Mouse (Mus musculus) urinary bladder, adult 18-20 months (tissue): ENCODE measurements around the gene Clstn2.

Experiments
- DNase-seq, 2 experiments: peaks; one replicate each; pipeline ENCODE4 v3.0.0; 2022; ENCODE audit warnings: low spot score in 2 of 2, mixed read lengths in 2 of 2

Clstn2 gene

DNA sequence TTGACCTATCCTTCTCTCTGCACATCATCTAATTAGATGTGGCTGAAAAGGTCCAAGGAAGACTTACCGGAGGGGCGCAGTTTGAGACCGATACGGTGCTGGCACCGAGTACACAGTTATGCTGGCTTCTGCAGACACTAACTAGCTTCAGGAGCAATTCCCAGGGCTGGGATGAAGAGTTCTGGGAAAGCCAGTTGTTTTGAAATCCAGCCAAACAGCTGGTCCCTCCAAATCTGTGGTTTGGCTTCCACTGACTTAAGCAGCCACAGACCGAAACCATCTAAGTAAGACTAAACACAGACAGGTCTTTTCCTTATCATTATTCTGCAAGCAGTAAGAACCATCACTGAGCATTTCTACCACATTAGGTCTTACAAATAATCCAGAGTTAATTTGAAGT is 558.1 kb downstream of the Clstn2 start:
- DNase-seq: no peak

DNA sequence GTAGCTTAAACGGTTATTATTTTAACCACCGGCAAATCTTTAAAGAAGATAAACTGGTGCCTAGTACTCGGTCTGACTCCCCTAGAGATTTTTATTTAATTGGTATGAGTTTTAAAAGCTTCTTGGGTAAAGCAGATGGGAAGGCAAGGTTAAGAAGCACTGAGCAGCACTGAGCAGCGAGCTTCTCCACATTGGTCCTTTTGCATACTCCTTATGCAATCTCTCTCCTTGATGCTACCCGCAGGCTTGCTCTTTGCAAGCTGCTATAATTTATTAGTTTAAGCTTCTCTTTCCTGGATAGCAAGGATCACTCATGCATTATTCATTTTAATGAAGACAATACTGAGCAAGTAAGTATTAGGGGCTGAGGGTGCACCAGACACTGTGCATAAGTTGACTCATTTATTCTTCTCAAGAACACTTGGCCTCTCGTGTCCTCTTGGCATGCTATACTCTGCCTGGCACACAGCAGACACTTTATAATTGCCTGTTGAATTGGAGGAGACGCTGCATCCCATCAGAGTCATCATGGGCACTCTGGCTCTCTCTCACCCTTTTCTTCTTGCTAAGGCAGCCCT is 561.9 kb downstream of the Clstn2 start:
- DNase-seq: no peak

DNA sequence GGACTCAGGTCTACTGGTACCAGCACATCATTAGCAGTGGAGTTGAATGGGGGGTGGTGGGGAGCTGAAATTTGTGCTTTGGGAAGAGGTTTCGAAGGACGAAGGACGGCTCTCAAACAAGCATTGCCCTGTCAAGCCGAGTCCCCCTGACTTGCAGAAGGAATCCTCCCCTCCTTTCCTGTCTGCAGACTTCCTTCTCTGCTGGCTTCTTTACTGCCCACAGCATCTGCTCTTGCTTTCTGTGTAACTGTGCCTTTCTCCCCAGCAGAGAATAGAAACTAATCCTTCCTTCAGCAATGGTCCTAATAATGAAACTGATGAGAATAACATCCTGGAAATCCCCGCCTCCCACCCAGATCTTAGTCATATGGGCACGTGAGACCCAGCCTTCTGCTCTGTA is 572.5 kb downstream of the Clstn2 start:
- DNase-seq: no peak

DNA sequence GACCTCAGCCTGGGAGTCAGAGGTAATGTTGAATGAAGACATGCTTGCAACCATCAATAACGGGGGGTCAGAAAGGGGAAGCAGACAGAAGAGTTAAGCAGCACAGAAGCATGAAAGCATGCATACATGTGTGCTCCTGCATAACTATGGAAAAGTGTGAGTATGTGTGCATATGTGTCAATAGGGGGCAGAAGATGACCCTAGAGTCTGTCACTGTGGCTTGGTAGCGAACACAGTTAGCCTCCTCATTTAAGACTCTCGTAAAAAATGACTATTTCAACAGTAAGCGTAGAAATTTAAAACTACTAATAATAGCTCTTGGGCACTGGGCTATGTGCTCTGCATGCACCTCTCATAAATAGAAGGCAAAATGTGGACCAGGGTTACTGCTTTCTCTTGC is 573.2 kb downstream of the Clstn2 start:
- DNase-seq: no peak

DNA sequence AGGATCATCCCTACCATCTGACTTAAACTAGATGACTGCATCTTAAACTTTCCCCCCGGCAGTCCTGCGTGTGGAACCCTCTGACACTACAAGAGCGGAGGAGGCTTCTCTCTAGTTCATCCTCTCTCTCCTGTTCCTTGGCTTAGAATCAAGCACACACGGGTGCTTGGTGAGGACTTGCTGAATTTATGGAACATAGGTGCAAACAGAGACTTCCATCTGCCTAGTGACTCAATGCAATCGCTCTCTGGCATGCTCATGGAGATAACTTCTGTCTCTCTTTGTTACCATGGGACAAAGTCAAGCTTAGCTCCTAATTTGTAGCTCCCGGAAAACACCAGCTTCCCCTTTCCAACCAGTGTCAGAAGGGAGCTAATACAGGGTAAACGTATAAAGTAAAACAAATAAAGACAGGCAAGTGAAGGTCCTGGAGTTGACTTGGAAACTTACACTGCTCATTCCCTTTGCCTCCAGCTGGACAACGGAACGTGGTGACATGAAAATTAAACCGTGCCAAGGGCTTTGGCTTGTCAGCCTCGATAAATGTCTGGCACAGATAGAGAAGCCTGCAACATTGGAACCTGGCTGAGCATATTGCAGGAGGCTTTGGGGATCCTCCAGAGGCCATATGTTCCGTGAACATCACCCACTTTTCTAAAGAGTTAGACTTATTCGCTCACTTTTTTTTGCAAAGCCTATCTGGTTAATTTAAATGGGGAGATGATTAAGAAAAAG is 583.5 kb downstream of the Clstn2 start:
- no peak for DNase-seq

DNA sequence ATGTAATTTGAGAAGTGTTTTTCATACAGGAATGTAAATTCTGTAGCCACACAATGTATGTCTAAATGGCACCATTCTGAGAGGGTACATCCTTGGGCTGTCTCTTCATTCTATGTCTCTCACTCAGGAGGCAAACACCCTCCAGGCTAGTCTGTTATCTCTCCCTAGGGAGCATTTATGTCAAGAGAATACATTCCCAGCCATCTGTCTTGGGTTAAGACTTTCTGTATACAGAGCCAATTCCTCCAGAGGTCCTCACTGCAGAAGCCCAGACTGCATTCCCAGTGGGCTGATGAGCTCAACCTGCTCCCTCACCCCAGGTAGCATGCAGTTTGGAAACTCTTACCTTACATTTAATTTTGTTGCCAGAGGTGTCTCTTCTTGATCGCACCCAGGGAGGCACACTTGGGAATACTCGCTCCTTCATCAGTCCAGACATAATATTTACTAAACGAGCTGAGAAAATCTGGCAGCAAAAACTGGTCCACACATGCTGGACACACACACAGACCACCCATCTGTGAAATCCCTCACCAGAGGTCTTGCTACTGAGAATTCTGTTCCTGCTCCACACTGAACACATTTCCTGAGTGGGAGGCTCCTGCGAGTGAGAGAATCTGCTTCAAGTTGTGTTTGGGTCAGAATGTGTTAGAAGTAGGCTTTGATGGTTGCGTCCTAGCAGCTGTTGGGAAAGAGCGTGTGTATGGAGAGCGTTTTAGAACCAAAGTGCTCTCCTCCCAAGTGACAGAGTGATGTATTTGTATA is 592.9 kb downstream of the Clstn2 start:
- no peak for DNase-seq

DNA sequence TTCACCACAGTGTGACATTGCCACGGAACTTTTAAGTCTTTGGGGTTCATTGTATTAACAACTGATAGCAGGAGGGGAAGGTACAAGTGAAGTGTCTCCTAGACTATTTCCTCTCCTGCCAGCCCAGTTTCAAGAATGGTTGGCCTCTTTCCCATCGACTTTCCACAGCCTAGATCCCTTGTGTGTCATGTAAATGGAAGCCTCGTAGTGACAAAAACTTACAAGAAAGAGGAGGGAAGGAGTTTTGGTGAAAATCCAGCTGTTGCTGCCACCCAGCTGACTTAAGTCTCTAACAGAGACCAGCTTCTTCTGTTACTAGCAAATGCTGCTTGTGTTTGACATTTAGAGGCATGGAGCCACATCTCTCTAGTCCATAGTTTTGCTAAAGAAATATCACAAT is 598.3 kb downstream of the Clstn2 start:
- no peak for DNase-seq

DNA sequence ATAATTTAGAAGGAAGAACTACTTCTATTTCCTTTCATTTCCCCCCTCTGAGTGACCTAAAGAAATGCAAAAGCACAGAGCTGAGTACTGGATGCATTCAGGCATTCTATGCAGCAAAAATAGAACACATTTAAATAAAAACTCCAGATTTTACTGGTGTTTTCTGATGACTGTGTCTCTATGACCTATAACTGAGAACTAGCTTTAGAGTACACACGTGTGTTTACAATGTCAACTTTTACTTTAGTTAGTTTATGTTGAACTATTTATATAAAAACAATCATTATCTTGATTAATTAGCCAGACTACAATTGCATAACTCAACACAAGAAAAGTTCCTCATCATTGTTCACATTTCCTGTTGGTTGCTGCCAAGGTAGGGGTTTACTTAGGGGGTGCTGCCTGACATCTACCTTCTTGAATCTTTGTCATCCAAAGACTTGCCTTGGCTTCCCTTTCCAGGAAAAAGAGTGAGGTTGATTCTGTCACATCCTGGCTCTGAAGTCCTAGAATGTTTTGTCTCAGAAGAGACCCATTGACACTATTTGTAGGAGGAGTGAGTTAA is 603.0 kb downstream of the Clstn2 start:
- no peak for DNase-seq

DNA sequence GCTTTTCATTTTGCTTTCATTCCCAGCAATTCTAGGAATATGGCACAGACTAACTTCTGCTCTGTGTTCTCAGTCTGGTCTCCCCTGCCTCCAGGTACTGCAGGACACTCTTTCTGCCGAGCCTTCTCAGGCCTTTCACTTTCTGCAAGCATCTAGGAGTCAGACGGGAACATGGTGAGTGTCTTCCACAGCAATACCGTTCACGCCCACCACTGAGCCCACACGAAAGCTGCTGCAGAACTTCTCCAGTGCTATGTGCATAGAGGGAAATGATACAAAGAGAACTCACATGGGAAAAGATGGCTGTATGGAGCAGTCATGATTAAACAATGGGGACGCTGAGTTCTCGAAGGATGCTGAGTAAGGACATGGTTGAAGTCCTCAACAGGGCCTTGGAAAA is 604.9 kb downstream of the Clstn2 start:
- no peak for DNase-seq

DNA sequence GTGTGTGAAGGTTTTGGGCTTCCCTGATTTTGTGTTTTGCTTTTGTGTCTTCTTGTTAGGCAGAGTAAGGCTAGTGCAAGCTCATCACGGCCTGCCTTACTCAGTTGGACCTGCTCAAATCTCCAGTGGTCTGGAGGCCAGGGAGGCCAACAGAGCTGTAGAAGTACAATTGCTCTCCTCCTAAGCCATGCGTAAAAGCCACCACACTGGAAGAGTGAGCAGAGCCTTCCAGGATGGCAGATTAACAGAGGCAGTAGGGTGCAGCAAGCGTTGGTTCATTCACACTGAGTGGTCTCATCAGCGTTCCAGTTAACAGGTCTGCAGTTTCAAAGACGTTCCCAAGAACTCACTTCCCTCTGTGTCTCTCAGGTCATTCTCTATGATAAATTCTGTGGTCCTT is 612.1 kb downstream of the Clstn2 start:
- no peak for DNase-seq

DNA sequence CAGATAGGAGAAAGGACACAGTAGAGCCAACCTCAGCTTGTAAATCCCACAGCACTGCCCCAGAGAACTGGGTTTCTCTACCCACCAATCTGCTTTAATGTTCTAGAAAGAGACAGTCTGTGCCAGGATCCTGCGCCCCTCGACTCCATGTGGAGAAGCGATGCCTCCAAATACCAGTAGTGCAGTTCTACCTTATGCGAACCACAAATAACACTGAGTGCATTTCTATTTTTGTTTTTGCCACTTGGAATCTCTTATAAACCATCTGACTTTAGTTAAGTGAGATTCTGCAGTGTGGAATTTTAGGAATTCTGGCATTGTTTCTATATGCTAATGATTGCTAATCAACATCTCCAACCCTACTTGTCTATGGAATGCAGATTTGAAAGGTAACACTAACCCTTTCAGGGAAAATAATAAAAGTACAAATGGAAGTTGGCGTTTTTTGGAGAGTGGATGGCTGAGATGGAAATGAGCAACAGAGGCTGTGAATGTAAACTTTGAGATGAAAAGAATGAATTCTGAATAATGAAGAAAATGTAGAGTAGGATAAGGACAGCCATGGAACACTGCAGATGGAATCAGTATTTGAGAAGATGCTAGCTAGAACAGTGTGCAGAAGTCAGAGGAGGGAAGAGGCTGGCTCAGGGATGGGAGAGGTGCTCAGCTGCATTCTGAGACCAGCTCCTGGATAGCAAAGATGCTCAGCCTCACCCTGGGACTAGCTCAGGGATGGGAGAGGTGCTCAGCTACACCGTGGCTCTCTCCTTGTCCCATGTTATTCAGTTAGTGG is 617.9 kb downstream of the Clstn2 start:
- no peak for DNase-seq

DNA sequence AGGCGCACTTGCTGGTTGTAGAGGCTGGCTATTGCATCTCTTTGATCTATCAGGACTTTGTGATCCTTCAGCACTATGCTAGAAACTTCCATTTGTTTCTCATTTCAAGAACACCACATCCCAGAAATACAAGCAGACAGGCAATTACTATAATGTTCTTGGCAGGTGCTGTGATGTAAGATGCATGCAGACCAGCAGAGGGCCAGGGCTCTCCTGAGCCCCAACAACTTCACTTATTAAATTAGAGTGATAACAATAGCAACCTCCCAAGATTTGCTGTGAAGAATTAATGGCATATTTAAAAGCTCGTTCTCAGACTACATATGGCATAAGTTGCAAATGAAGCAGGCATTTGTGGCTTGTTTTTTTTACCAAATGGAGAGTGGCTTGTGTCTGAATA is 624.8 kb downstream of the Clstn2 start:
- no peak for DNase-seq
